Mouse (Mus musculus) forebrain, embryonic 11.5 days (tissue): ENCODE results near the gene Sdccag8. TPM values are rescaled to one million over a fixed set of nuclear protein-coding genes. Genes with fewer than 3 reads are reported as not detected.

Experiments
- ATAC-seq: fragments of 200-750 bp; cut with Nextera tagmentation; replicated peaks from 2 replicates; pipeline ENCODE4 v1.8.0; 2017; ENCODE audit warnings: moderate TSS enrichment; ENCODE audit not compliant: low FRiP score
- DNase-seq: peaks from one replicate; pipeline ENCODE4 v3.0.0-alpha.2; 2017; ENCODE audit warnings: low spot score
- H3K27ac ChIP-seq: fragments of 300-500 bp; sonication (generic); 2 replicates; pipeline ENCODE4 v1.5.1; 2014; ENCODE audit warnings: low read depth, low read length
- H3K27me3 ChIP-seq: fragments of 300-500 bp; sonication (generic); 2 replicates; pipeline ENCODE4 v1.6.1; 2014; ENCODE audit warnings: mild to moderate bottlenecking, low read length, mixed read lengths; ENCODE audit not compliant: control insufficient read depth, insufficient read depth
- H3K36me3 ChIP-seq: fragments of 300-500 bp; sonication (generic); 2 replicates; pipeline ENCODE4 v1.6.1; 2014; ENCODE audit warnings: mild to moderate bottlenecking, low read length, moderate library complexity, mixed read lengths; ENCODE audit not compliant: control insufficient read depth, insufficient read depth
- H3K4me1 ChIP-seq: fragments of 300-500 bp; sonication (generic); replicated peaks from 2 replicates; pipeline ENCODE4 v1.6.1; 2014; ENCODE audit warnings: low read length, mixed read lengths; ENCODE audit not compliant: control insufficient read depth, insufficient read depth
- H3K4me2 ChIP-seq: fragments of 300-500 bp; sonication (generic); 2 replicates; pipeline ENCODE4 v1.6.1; 2014; ENCODE audit warnings: low read depth, mild to moderate bottlenecking, low read length, moderate library complexity, mixed read lengths; ENCODE audit not compliant: severe bottlenecking
- H3K4me3 ChIP-seq: fragments of 300-500 bp; sonication (generic); 2 replicates; pipeline ENCODE4 v1.5.1; 2014; ENCODE audit warnings: low read depth, low read length
- H3K9ac ChIP-seq: fragments of 300-500 bp; sonication (generic); 2 replicates; pipeline ENCODE4 v1.6.1; 2014; ENCODE audit warnings: low read length
- H3K9me3 ChIP-seq: fragments of 300-500 bp; sonication (generic); 2 replicates; pipeline ENCODE4 v1.6.1; 2016; ENCODE audit warnings: low read length, mixed read lengths; ENCODE audit not compliant: control insufficient read depth
- WGBS: fragments of 180-500 bp; shearing (Covaris S2); extraction: QIAGEN DNeasy Blood & Tissue Kit; methylation state at CpG from one replicate; pipeline ENCODE4 v1.1.7; 2014; 5-methylcytosine and 5-hydroxymethylcytosine counted together
- polyA plus RNA-seq: library from polyadenylated mRNA; unstranded; fragments of >200 nt; fragmentation: Nextera tagmentation; extraction: Ambion mirVana; gene quantifications from 2 replicates; pipeline ENCODE4 v1.2.1, GENCODE M21; 2014

Sdccag8 gene
- polyA plus RNA-seq, 1 experiment from 2014 or later, result 21.1 TPM

DNA sequence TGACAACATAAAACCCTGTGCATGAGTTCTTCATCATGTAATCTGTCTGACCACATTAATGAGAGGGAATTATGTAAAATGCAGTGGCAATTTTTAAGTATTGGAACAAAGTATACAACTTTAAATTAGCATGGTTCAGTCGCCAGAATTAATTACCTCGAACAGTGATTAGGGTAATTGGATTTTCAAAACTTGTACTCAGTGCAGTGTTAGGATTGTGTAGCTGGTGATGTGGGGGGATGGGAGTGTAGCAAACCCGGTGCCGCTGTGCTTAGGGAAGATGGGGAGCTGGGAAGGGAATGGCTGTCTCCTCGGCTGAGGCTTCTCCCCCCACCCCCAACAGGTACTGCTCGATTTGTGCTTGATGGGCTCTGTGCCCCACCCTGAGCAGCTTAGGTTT, 188.5 kb downstream of the Sdccag8 start:
- peak; percentile 61 for ATAC-seq
- H3K4me3 ChIP-seq, result no peak overlapping the region
- H3K4me1 ChIP-seq, result peaks cover 22% of the 10 kb centered on the region
- H3K27ac ChIP-seq, result no peak overlapping the region
- no peaks in the 10 kb centered on the region for H3K27me3 ChIP-seq
- H3K9me3 ChIP-seq, result no peaks in the 10 kb centered on the region
- 21% methylated on average over 6 of the region's 6 CpGs for WGBS
- no peaks in the 10 kb centered on the region for H3K36me3 ChIP-seq
- peak; percentile 62 for DNase-seq
- no peak overlapping the region for H3K9ac ChIP-seq
- no peak overlapping the region for H3K4me2 ChIP-seq

DNA sequence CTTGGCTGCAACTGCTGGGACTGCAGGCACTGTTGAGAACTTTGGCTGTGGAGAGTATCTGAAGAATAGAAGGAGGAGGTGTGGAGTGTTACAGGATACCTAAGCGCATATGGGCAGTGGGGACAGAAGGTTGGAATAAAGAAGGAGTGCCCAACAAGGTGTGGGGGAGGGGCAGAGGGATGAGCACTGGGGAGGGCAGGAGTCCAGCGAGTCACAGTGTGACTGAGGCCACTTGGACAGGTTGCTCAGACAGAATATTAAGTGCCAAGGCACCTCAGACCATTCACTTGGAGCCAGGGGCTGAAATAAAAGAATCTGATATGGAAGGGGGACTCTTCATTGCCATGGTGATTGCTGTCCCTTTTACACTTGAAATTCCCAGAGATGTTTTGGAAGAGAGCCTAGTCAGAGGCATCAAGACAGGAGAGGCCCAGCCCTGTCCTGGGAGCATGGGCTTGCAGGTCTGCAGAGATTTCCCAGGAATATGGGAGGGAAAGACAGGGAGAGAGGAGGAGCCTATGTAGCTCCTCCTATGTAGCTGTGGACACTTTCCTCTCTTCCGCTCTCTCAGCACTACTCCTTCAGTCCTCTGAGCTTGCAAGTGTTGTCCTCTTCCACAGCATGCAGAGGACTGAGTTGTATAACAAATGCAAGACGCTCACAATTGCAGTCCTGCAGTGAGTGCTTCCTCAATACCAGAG, 189.7 kb downstream of the Sdccag8 start:
- H3K9me3 ChIP-seq, result no peaks in the 10 kb centered on the region
- ATAC-seq, result 0 out of 2 replicates have a peak, but pooled peaks have one; percentile 11
- H3K9ac ChIP-seq, result no peak overlapping the region
- no peak overlapping the region for H3K27ac ChIP-seq
- peaks cover 21% of the 10 kb centered on the region for H3K4me1 ChIP-seq
- 72% methylated on average over 4 of the region's 4 CpGs for WGBS
- no peak overlapping the region for H3K4me2 ChIP-seq
- no peak for DNase-seq
- no peak overlapping the region for H3K4me3 ChIP-seq
- no peaks in the 10 kb centered on the region for H3K27me3 ChIP-seq
- no peaks in the 10 kb centered on the region for H3K36me3 ChIP-seq

DNA sequence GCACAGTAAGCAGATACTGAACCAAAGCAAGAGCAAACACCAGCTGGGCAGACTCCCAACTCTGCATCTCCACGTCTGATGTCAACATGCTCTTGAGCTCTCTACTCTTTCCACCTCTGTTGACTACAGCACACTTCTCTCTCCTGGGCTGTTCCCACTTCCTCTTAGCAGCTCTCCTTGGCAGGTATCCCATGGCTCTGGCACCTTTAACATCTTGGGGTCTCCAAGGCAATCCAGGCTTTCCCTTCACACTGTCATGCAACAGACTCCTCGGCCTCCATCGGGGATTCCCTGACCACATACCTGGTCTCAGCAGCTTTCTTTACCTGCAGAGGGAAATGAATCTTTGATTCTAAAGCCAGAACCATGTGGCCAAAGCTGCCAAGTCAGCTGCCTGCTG, 192.9 kb downstream of the Sdccag8 start:
- ATAC-seq (no peak), DNase-seq (no peak)
- Histone ChIP-seq H3K4me3 (no peak overlapping the region), H3K27me3 (no peaks in the 10 kb centered on the region), H3K36me3 (no peaks in the 10 kb centered on the region), H3K4me1 (peaks cover 24% of the 10 kb centered on the region), H3K9me3 (no peaks in the 10 kb centered on the region), H3K9ac (no peak overlapping the region), H3K4me2 (no peak overlapping the region), H3K27ac (no peak overlapping the region)
- WGBS, result 91% methylated on average over 3 of the region's 3 CpGs

DNA sequence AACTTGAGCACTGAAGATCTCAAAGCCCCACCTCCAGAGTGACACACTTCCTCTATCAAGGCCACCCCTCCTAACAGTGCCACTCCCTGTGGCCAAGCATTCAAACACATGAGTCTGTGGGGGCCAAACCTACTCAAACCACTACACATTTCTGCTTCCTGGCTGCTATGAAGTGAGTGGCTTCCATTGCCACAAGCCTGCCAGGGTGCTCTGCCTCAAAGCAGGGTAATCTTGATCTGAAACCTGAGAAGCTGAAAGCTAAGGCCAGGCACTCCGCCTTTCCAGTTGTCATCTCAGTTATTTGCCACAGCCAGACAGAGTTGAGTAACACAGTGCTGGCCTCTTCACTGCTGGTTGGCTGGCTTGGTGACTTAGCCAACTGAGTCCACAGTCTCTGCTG, 194.3 kb downstream of the Sdccag8 start:
- no peaks in the 10 kb centered on the region for H3K27me3 ChIP-seq
- WGBS, result 79% methylated on average over 1 of the region's 1 CpGs
- no peaks in the 10 kb centered on the region for H3K9me3 ChIP-seq
- no peaks in the 10 kb centered on the region for H3K36me3 ChIP-seq
- ATAC-seq (no peak), DNase-seq (no peak)
- H3K4me2 ChIP-seq, result no peak overlapping the region
- peaks cover 15% of the 10 kb centered on the region for H3K4me1 ChIP-seq
- no peak overlapping the region for H3K4me3 ChIP-seq
- no peak overlapping the region for H3K9ac ChIP-seq
- no peak overlapping the region for H3K27ac ChIP-seq

DNA sequence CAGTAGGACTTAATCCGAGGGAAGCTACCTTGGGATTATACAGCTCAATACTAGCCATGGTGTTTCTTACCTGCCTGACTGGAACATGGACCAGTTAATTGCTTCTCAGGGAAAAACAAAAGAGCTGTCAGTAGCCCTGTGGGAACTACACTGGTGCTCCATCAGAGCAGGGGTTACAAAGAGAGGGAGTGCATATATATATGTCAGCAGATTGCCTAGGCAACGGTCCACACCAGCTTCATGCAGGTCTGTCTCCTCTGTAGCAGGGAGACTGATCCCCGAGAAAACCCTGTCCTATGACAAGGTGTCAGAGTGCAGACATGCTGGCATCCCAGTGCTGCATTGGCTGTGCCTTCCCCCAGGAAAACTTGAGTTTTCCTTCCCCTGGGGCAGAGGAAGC, 195.6 kb downstream of the Sdccag8 start:
- Histone ChIP-seq H3K36me3 (no peaks in the 10 kb centered on the region), H3K4me1 (peaks cover 15% of the 10 kb centered on the region), H3K27me3 (no peaks in the 10 kb centered on the region), H3K27ac (peak overlapping the region; percentile 48; the same call in 1 of the 2 replicates), H3K9me3 (no peaks in the 10 kb centered on the region), H3K4me3 (no peak overlapping the region), H3K4me2 (no peak overlapping the region), H3K9ac (0 out of 2 replicates have a peak overlapping the region, but pooled peaks have one; percentile 14)
- DNase-seq (no peak), ATAC-seq (0 out of 2 replicates have a peak, but pooled peaks have one; percentile 3)
- 25% methylated on average over 3 of the region's 3 CpGs for WGBS

DNA sequence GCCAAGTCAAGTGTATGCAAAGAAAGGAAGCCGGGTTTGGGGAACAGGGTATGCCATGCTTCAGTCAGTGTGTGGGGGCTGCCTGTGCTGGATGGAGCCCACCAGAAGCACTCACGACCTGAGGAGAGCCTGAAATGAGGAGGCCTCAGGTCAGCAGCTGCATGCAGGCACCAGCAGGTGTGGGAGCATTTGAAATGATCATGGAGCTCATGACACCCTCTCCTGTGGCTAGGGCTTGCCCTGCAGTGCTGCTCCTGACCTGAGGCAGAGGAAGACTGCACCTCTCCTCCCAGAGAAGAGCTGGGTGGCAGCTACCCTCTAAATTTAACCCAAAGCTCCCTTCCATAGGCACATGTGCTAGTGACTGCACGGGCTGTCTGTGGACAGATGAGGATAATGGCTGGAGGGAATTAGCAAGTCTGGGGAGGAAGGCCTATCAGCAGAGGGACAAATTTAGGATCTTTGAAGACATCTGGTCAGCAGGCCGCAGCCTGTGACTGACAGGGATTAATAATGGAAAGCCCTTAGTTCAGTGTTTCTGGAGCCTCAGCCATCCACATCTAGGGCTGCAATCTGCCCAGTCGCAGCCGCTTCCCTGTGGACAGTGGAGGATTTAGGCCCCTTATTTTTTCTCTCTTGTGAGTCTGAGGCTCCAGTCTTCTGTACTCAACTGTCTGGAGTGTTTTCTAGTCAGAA, 196.3 kb downstream of the Sdccag8 start:
- no peaks in the 10 kb centered on the region for H3K27me3 ChIP-seq
- H3K4me1 ChIP-seq, result peaks cover 15% of the 10 kb centered on the region
- H3K4me2 ChIP-seq, result no peak overlapping the region
- 51% methylated on average over 6 of the region's 6 CpGs for WGBS
- DNase-seq, result peak; percentile 49
- no peaks in the 10 kb centered on the region for H3K9me3 ChIP-seq
- H3K27ac ChIP-seq, result peak overlapping the region; percentile 48
- peak; percentile 25 for ATAC-seq
- H3K36me3 ChIP-seq, result no peaks in the 10 kb centered on the region
- H3K4me3 ChIP-seq, result no peak overlapping the region
- H3K9ac ChIP-seq, result 0 out of 2 replicates have a peak overlapping the region, but pooled peaks have one; percentile 14

DNA sequence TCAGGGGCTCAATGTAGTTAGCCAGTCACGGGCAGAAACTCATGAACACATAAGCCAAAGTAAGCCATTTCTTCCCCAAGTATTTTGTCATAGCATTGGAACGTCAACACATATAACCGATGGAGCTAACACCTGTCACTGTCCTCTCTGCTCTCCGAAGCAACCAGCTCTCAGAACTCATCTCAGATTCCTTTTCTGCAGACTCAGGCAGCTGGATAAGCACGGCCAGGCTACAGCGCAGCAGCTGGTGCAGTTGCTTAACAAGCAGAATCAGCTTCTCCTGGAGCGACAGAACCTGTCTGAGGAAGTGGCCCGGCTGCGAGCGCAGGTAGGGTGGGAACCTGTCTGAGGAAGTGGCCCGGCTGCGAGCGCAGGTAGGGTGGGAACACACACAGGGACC, 197.2 kb downstream of the Sdccag8 start:
- DNase-seq (peak; percentile 43), ATAC-seq (no peak)
- Histone ChIP-seq H3K4me2 (no peak overlapping the region), H3K9me3 (no peaks in the 10 kb centered on the region), H3K9ac (no peak overlapping the region), H3K4me1 (peaks cover 15% of the 10 kb centered on the region), H3K36me3 (no peaks in the 10 kb centered on the region), H3K27me3 (no peaks in the 10 kb centered on the region), H3K27ac (no peak overlapping the region), H3K4me3 (no peak overlapping the region)
- 88% methylated on average over 13 of the region's 13 CpGs for WGBS

DNA sequence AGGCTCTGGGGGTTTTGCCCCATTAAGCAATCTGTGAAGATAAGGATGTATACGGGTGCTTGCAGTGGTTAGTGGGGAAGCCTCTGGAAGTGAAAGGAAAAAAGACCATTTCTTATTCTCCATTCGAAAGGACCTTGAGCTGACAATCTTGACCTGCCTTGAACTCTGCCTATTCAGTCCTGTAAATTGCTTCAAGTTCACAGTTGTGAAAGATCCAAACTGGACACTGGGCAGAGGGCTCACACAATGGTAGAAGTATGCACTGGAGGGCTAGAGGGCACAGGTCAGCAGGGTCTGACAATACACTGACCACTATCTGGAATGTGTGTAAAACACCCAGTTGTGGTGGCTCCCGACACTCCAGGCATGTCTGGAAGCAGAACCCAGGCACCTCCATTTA, 198.3 kb downstream of the Sdccag8 start:
- Histone ChIP-seq H3K4me3 (no peak overlapping the region), H3K27me3 (no peaks in the 10 kb centered on the region), H3K4me2 (no peak overlapping the region), H3K4me1 (peaks cover 15% of the 10 kb centered on the region), H3K27ac (no peak overlapping the region), H3K9ac (no peak overlapping the region), H3K9me3 (no peaks in the 10 kb centered on the region), H3K36me3 (no peaks in the 10 kb centered on the region)
- ATAC-seq (no peak), DNase-seq (peak; percentile 42)
- WGBS, result 56% methylated on average over 3 of the region's 3 CpGs
